Mouse (Mus musculus): ENCODE data around the gene Tbc1d22a. TPM values are rescaled to one million over a fixed set of nuclear protein-coding genes. Genes with fewer than 3 reads are reported as not detected.

The Tbc1d22a gene
- polyA plus RNA-seq, 1 experiment from 2014 or later, result 9.1 TPM

- no peak for ATAC-seq (ENCODE audit: insufficient number of reproducible peaks, insufficient read depth, low FRiP score, low read depth)
- 59% methylated on average over 1 of the region's 1 CpGs for WGBS
- H3K27ac ChIP-seq (replicated peaks in 1 of 2; ENCODE audit: control insufficient read depth in 1 of 2, insufficient read depth in 1 of 2, low read depth in 2 of 2, low read length in 2 of 2), result no peak overlapping the region
- peaks cover 0 to 3% of the 10 kb centered on the region in 2 experiments; a peak in 2 of 4 replicates for H3K4me1 ChIP-seq (ENCODE audit: control insufficient read depth in 2 of 2, insufficient read depth in 2 of 2, low read length in 2 of 2)
- H3K4me3 ChIP-seq (ENCODE audit: control insufficient read depth in 1 of 2, insufficient read depth in 1 of 2, low read depth in 1 of 2, low read length in 2 of 2), result no peak overlapping the region
- H3K9me3 ChIP-seq (ENCODE audit: control insufficient read depth, low read length), result no peaks in the 10 kb centered on the region
- H3K9ac ChIP-seq (ENCODE audit: low read length), result no peak overlapping the region
- H3K27me3 ChIP-seq (ENCODE audit: control insufficient read depth, insufficient read depth, low read length), result no peaks in the 10 kb centered on the region
- H3K4me2 ChIP-seq (ENCODE audit: low read length), result no peak overlapping the region
- H3K36me3 ChIP-seq (ENCODE audit: control insufficient read depth, insufficient read depth, low read length), result no peaks in the 10 kb centered on the region
Measured at GRCm38 (mm10) chr15:86268526-86268925, 54.3 kb downstream of the Tbc1d22a start.

- Histone ChIP-seq H3K4me1 (ENCODE audit: control insufficient read depth in 2 of 2, insufficient read depth in 2 of 2, low read length in 2 of 2) (peaks cover 0 to 3% of the 10 kb centered on the region in 2 experiments; a peak in 2 of 4 replicates), H3K36me3 (ENCODE audit: control insufficient read depth, insufficient read depth, low read length) (no peaks in the 10 kb centered on the region), H3K27ac (replicated peaks in 1 of 2; ENCODE audit: control insufficient read depth in 1 of 2, insufficient read depth in 1 of 2, low read depth in 2 of 2, low read length in 2 of 2) (no peak overlapping the region), H3K9ac (ENCODE audit: low read length) (no peak overlapping the region), H3K9me3 (ENCODE audit: control insufficient read depth, low read length) (no peaks in the 10 kb centered on the region), H3K27me3 (ENCODE audit: control insufficient read depth, insufficient read depth, low read length) (no peaks in the 10 kb centered on the region), H3K4me2 (ENCODE audit: low read length) (no peak overlapping the region), H3K4me3 (ENCODE audit: control insufficient read depth in 1 of 2, insufficient read depth in 1 of 2, low read depth in 1 of 2, low read length in 2 of 2) (no peak overlapping the region)
- ATAC-seq (ENCODE audit: insufficient number of reproducible peaks, insufficient read depth, low FRiP score, low read depth), result no peak
- 89% methylated on average over 7 of the region's 7 CpGs for WGBS
Measured at GRCm38 (mm10) chr15:86275754-86276153, 61.5 kb downstream of the Tbc1d22a start.

GRCm38 (mm10) chr15:86276538-86277264, 62.4 kb downstream of the Tbc1d22a start:
- ATAC-seq (ENCODE audit: insufficient number of reproducible peaks, insufficient read depth, low FRiP score, low read depth), result no peak
- Histone ChIP-seq H3K36me3 (ENCODE audit: control insufficient read depth, insufficient read depth, low read length) (no peaks in the 10 kb centered on the region), H3K4me1 (ENCODE audit: control insufficient read depth in 2 of 2, insufficient read depth in 2 of 2, low read length in 2 of 2) (peaks cover 0 to 3% of the 10 kb centered on the region in 2 experiments; a peak in 2 of 4 replicates), H3K27ac (replicated peaks in 1 of 2; ENCODE audit: control insufficient read depth in 1 of 2, insufficient read depth in 1 of 2, low read depth in 2 of 2, low read length in 2 of 2) (no peak overlapping the region), H3K4me3 (ENCODE audit: control insufficient read depth in 1 of 2, insufficient read depth in 1 of 2, low read depth in 1 of 2, low read length in 2 of 2) (no peak overlapping the region), H3K9ac (ENCODE audit: low read length) (no peak overlapping the region), H3K4me2 (ENCODE audit: low read length) (no peak overlapping the region), H3K27me3 (ENCODE audit: control insufficient read depth, insufficient read depth, low read length) (no peaks in the 10 kb centered on the region), H3K9me3 (ENCODE audit: control insufficient read depth, low read length) (no peaks in the 10 kb centered on the region)
- 80% methylated on average over 11 of the region's 11 CpGs for WGBS

GRCm38 (mm10) chr15:86277428-86277827, 63.2 kb downstream of the Tbc1d22a start:
- no peak overlapping the region for H3K4me2 ChIP-seq (ENCODE audit: low read length)
- ATAC-seq (ENCODE audit: insufficient number of reproducible peaks, insufficient read depth, low FRiP score, low read depth), result no peak
- WGBS, result 82% methylated on average over 15 of the region's 15 CpGs

GRCm38 (mm10) chr15:86279059-86279974, 65.1 kb downstream of the Tbc1d22a start:
- H3K36me3 ChIP-seq (ENCODE audit: control insufficient read depth, insufficient read depth, low read length), result no peaks in the 10 kb centered on the region
- no peak overlapping the region for H3K27ac ChIP-seq (replicated peaks in 1 of 2; ENCODE audit: control insufficient read depth in 1 of 2, insufficient read depth in 1 of 2, low read depth in 2 of 2, low read length in 2 of 2)
- no peak overlapping the region for H3K4me3 ChIP-seq (ENCODE audit: control insufficient read depth in 1 of 2, insufficient read depth in 1 of 2, low read depth in 1 of 2, low read length in 2 of 2)
- no peak overlapping the region for H3K9ac ChIP-seq (ENCODE audit: low read length)
- 83% methylated on average over 14 of the region's 14 CpGs for WGBS
- no peaks in the 10 kb centered on the region for H3K27me3 ChIP-seq (ENCODE audit: control insufficient read depth, insufficient read depth, low read length)
- ATAC-seq (ENCODE audit: insufficient number of reproducible peaks, insufficient read depth, low FRiP score, low read depth), result no peak
- H3K4me2 ChIP-seq (ENCODE audit: low read length), result no peak overlapping the region
- H3K9me3 ChIP-seq (ENCODE audit: control insufficient read depth, low read length), result no peaks in the 10 kb centered on the region
- peaks cover 0 to 3% of the 10 kb centered on the region in 2 experiments; a peak in 2 of 4 replicates for H3K4me1 ChIP-seq (ENCODE audit: control insufficient read depth in 2 of 2, insufficient read depth in 2 of 2, low read length in 2 of 2)

More at GRCm38 (mm10) chr15:86277428-86277827, 63.2 kb downstream of the Tbc1d22a start:
- Histone ChIP-seq H3K27ac (replicated peaks in 1 of 2; ENCODE audit: control insufficient read depth in 1 of 2, insufficient read depth in 1 of 2, low read depth in 2 of 2, low read length in 2 of 2) (no peak overlapping the region), H3K9ac (ENCODE audit: low read length) (no peak overlapping the region), H3K27me3 (ENCODE audit: control insufficient read depth, insufficient read depth, low read length) (no peaks in the 10 kb centered on the region), H3K4me3 (ENCODE audit: control insufficient read depth in 1 of 2, insufficient read depth in 1 of 2, low read depth in 1 of 2, low read length in 2 of 2) (no peak overlapping the region), H3K9me3 (ENCODE audit: control insufficient read depth, low read length) (no peaks in the 10 kb centered on the region), H3K4me1 (ENCODE audit: control insufficient read depth in 2 of 2, insufficient read depth in 2 of 2, low read length in 2 of 2) (peaks cover 0 to 3% of the 10 kb centered on the region in 2 experiments; a peak in 2 of 4 replicates), H3K36me3 (ENCODE audit: control insufficient read depth, insufficient read depth, low read length) (no peaks in the 10 kb centered on the region)

GRCm38 (mm10) chr15:86280137-86280536, 65.9 kb downstream of the Tbc1d22a start:
- H3K4me1 ChIP-seq (ENCODE audit: control insufficient read depth in 2 of 2, insufficient read depth in 2 of 2, low read length in 2 of 2), result peaks cover 0 to 3% of the 10 kb centered on the region in 2 experiments; a peak in 2 of 4 replicates
- no peaks in the 10 kb centered on the region for H3K9me3 ChIP-seq (ENCODE audit: control insufficient read depth, low read length)
- H3K27ac ChIP-seq (replicated peaks in 1 of 2; ENCODE audit: control insufficient read depth in 1 of 2, insufficient read depth in 1 of 2, low read depth in 2 of 2, low read length in 2 of 2), result no peak overlapping the region
- no peak overlapping the region for H3K4me3 ChIP-seq (ENCODE audit: control insufficient read depth in 1 of 2, insufficient read depth in 1 of 2, low read depth in 1 of 2, low read length in 2 of 2)
- 52% methylated on average over 4 of the region's 4 CpGs for WGBS
- ATAC-seq (ENCODE audit: insufficient number of reproducible peaks, insufficient read depth, low FRiP score, low read depth), result no peak
- no peaks in the 10 kb centered on the region for H3K27me3 ChIP-seq (ENCODE audit: control insufficient read depth, insufficient read depth, low read length)
- no peaks in the 10 kb centered on the region for H3K36me3 ChIP-seq (ENCODE audit: control insufficient read depth, insufficient read depth, low read length)
- H3K9ac ChIP-seq (ENCODE audit: low read length), result no peak overlapping the region
- H3K4me2 ChIP-seq (ENCODE audit: low read length), result no peak overlapping the region

GRCm38 (mm10) chr15:86283238-86283637, 69.0 kb downstream of the Tbc1d22a start:
- WGBS, result 88% methylated on average over 1 of the region's 1 CpGs
- no peak overlapping the region for H3K9ac ChIP-seq (ENCODE audit: low read length)
- ATAC-seq (ENCODE audit: insufficient number of reproducible peaks, insufficient read depth, low FRiP score, low read depth), result no peak
- H3K27ac ChIP-seq (replicated peaks in 1 of 2; ENCODE audit: control insufficient read depth in 1 of 2, insufficient read depth in 1 of 2, low read depth in 2 of 2, low read length in 2 of 2), result no peak overlapping the region
- peaks cover 0 to 3% of the 10 kb centered on the region in 2 experiments; a peak in 2 of 4 replicates for H3K4me1 ChIP-seq (ENCODE audit: control insufficient read depth in 2 of 2, insufficient read depth in 2 of 2, low read length in 2 of 2)
- H3K36me3 ChIP-seq (ENCODE audit: control insufficient read depth, insufficient read depth, low read length), result no peaks in the 10 kb centered on the region
- H3K27me3 ChIP-seq (ENCODE audit: control insufficient read depth, insufficient read depth, low read length), result no peaks in the 10 kb centered on the region
- H3K9me3 ChIP-seq (ENCODE audit: control insufficient read depth, low read length), result no peaks in the 10 kb centered on the region
- no peak overlapping the region for H3K4me2 ChIP-seq (ENCODE audit: low read length)
- H3K4me3 ChIP-seq (ENCODE audit: control insufficient read depth in 1 of 2, insufficient read depth in 1 of 2, low read depth in 1 of 2, low read length in 2 of 2), result no peak overlapping the region
